Mouse (Mus musculus) spleen, embryonic (tissue): ENCODE measurements around the gene Cdk14.

Experiments
- CTCF ChIA-PET: fragments of 350-600 bp; sonication (Branson Sonifier 250); formaldehyde crosslinking; loops from one replicate; lab custom pipeline; 2022; lab: Charles Lee

Gene Cdk14

GRCm38 (mm10) chr5:5419992-5420455, at the start of gene Cdk14:
Cdk14 (minus strand) TSS chr5:5420312.
- CTCF ChIA-PET, result no interaction called here

- CTCF ChIA-PET, result no interaction called here
Measured at GRCm38 (mm10) chr5:5465256-5465655, 45.1 kb upstream of the Cdk14 start.

GRCm38 (mm10) chr5:5431746-5432438, 11.8 kb upstream of the Cdk14 start:
- CTCF ChIA-PET, result no interaction called here

- CTCF ChIA-PET, result no interaction called here
Measured at GRCm38 (mm10) chr5:5423723-5424171, 3.6 kb upstream of the Cdk14 start.

- CTCF ChIA-PET, result no interaction called here
Measured at GRCm38 (mm10) chr5:5423081-5423480, 3.0 kb upstream of the Cdk14 start.

- CTCF ChIA-PET, result no interaction called here
Measured at GRCm38 (mm10) chr5:5421439-5421838, 1.3 kb upstream of the Cdk14 start.

- CTCF ChIA-PET, result no interaction called here
Measured at GRCm38 (mm10) chr5:5419253-5419652, 859 bp downstream of the Cdk14 start.

- CTCF ChIA-PET, result no interaction called here
Measured at GRCm38 (mm10) chr5:5414835-5415234, 5.3 kb downstream of the Cdk14 start.

- CTCF ChIA-PET, result no interaction called here
Measured at GRCm38 (mm10) chr5:5411886-5412285, 8.2 kb downstream of the Cdk14 start.

GRCm38 (mm10) chr5:5401986-5402385, 18.1 kb downstream of the Cdk14 start:
- CTCF ChIA-PET, result no interaction called here

- CTCF ChIA-PET, result no interaction called here
Measured at GRCm38 (mm10) chr5:5392786-5393185, 27.3 kb downstream of the Cdk14 start.

- CTCF ChIA-PET, result no interaction called here
Measured at GRCm38 (mm10) chr5:5380731-5381718, 39.1 kb downstream of the Cdk14 start.

- CTCF ChIA-PET, result no interaction called here
Measured at GRCm38 (mm10) chr5:5379870-5380730, 40.0 kb downstream of the Cdk14 start.

GRCm38 (mm10) chr5:5379501-5379869, 40.6 kb downstream of the Cdk14 start:
- CTCF ChIA-PET, result no interaction called here

- CTCF ChIA-PET, result no interaction called here
Measured at GRCm38 (mm10) chr5:5374393-5374792, 45.7 kb downstream of the Cdk14 start.

GRCm38 (mm10) chr5:5373541-5373940, 46.6 kb downstream of the Cdk14 start:
- CTCF ChIA-PET, result no interaction called here

- CTCF ChIA-PET, result no interaction called here
Measured at GRCm38 (mm10) chr5:5372936-5373335, 47.2 kb downstream of the Cdk14 start.

- CTCF ChIA-PET, result no interaction called here
Measured at GRCm38 (mm10) chr5:5372354-5372753, 47.8 kb downstream of the Cdk14 start.

GRCm38 (mm10) chr5:5370322-5371082, 49.6 kb downstream of the Cdk14 start:
- CTCF ChIA-PET, result no interaction called here

- CTCF ChIA-PET, result no interaction called here
Measured at GRCm38 (mm10) chr5:5368389-5369164, 51.5 kb downstream of the Cdk14 start.
